Mouse (Mus musculus): ENCODE results near the gene Ankrd13b. TPM values are rescaled to one million over a fixed set of nuclear protein-coding genes. Genes with fewer than 3 reads are reported as not detected.

Gene Ankrd13b
- total and polyA plus RNA-seq, 3 experiments = 9.2 to 19.4 (median 10.6) TPM

- H3K4me1 ChIP-seq (ENCODE audit: control insufficient read depth, insufficient read depth, low read length) = peaks cover 26% of the 10 kb centered on the region
Observed at GRCm38 (mm10) chr11:77492911-77493332, 3.4 kb upstream of the Ankrd13b start.

GRCm38 (mm10) chr11:77492311-77492871, 2.9 kb upstream of the Ankrd13b start:
- H3K4me3 ChIP-seq = peak overlapping the region; percentile 71
- intact Hi-C loops (cut with DNase I) = loop anchor here (2.0 to 10.0 kb wide), 4 partner anchors 115 to 312 kb away; partner anchors contain the start of genes Ssh2 and Taok1
- under 1% methylated on average over 18 of the region's 18 CpGs for WGBS
- peaks cover 7% of the 10 kb centered on the region for H3K79me2 ChIP-seq (replicated peaks; ENCODE audit: control insufficient read depth, insufficient read depth, low read length)
- H3K4me1 ChIP-seq (ENCODE audit: control insufficient read depth, insufficient read depth, low read length) = peaks cover 23% of the 10 kb centered on the region
- H3K27ac ChIP-seq = peak overlapping the region; percentile 96
- no peaks in the 10 kb centered on the region; the same call in none of the 2 replicates for H3K36me3 ChIP-seq (ENCODE audit: control insufficient read depth, insufficient read depth, low read length)
- DNase-seq = peak in 1 of 2 experiments; percentile 44
- peak overlapping the region; percentile 80 for H3K9ac ChIP-seq (ENCODE audit: low read depth, low read length)
- TF ChIP-seq EP300 (IDR thresholded peaks at IDR 0.05; ENCODE audit: insufficient read depth, low read depth, low read length) (no peak), CTCF (IDR thresholded peaks at IDR 0.05) (no peak), POLR2A (IDR thresholded peaks at IDR 0.05; ENCODE audit: insufficient read depth, low read depth, low read length) (no peak)
- H3K27me3 ChIP-seq (ENCODE audit: control insufficient read depth, insufficient read depth, low read length) = no peaks in the 10 kb centered on the region

More at GRCm38 (mm10) chr11:77492911-77493332, 3.4 kb upstream of the Ankrd13b start:
- peaks cover 7% of the 10 kb centered on the region for H3K79me2 ChIP-seq (replicated peaks; ENCODE audit: control insufficient read depth, insufficient read depth, low read length)
- no peaks in the 10 kb centered on the region; the same call in none of the 2 replicates for H3K36me3 ChIP-seq (ENCODE audit: control insufficient read depth, insufficient read depth, low read length)
- TF ChIP-seq CTCF (IDR thresholded peaks at IDR 0.05) (peak; percentile 50), EP300 (IDR thresholded peaks at IDR 0.05; ENCODE audit: insufficient read depth, low read depth, low read length) (peak; percentile 61; the same call in 1 of the 2 replicates), POLR2A (IDR thresholded peaks at IDR 0.05; ENCODE audit: insufficient read depth, low read depth, low read length) (peak; percentile 73)
- H3K27ac ChIP-seq = peak overlapping the region; percentile 96
- peak overlapping the region; percentile 71 for H3K4me3 ChIP-seq
- intact Hi-C loops (cut with DNase I) = loop anchor here (2.0 to 10.0 kb wide), 4 partner anchors 114 to 312 kb away; partner anchors contain the start of genes Ssh2 and Taok1
- H3K9ac ChIP-seq (ENCODE audit: low read depth, low read length) = peak overlapping the region; percentile 80
- H3K27me3 ChIP-seq (ENCODE audit: control insufficient read depth, insufficient read depth, low read length) = no peaks in the 10 kb centered on the region
- DNase-seq = peak; percentile 96 to 97
- WGBS = 2% methylated on average over 29 of the region's 32 CpGs

- H3K9ac ChIP-seq (ENCODE audit: low read depth, low read length) = peak overlapping the region; percentile 49
- H3K27me3 ChIP-seq (ENCODE audit: control insufficient read depth, insufficient read depth, low read length) = no peaks in the 10 kb centered on the region
- WGBS = under 1% methylated on average over 23 of the region's 23 CpGs
- intact Hi-C loops (cut with DNase I) = loop anchor here (1.0 to 10.0 kb wide), 6 partner anchors 10 to 313 kb away; partner anchors contain the start of genes Ssh2 and Taok1
- H3K36me3 ChIP-seq (ENCODE audit: control insufficient read depth, insufficient read depth, low read length) = no peaks in the 10 kb centered on the region; the same call in none of the 2 replicates
- peaks cover 18% of the 10 kb centered on the region for H3K4me1 ChIP-seq (ENCODE audit: control insufficient read depth, insufficient read depth, low read length)
- peaks cover 7% of the 10 kb centered on the region for H3K79me2 ChIP-seq (replicated peaks; ENCODE audit: control insufficient read depth, insufficient read depth, low read length)
- H3K27ac ChIP-seq = peak overlapping the region; percentile 96
- TF ChIP-seq POLR2A (IDR thresholded peaks at IDR 0.05; ENCODE audit: insufficient read depth, low read depth, low read length) (peak; percentile 56), EP300 (IDR thresholded peaks at IDR 0.05; ENCODE audit: insufficient read depth, low read depth, low read length) (0 out of 2 replicates have a peak, but pooled peaks have one; percentile 15), CTCF (IDR thresholded peaks at IDR 0.05) (no peak; the same call in 1 of the 2 replicates)
- peak; percentile 76 to 80 for DNase-seq
- H3K4me3 ChIP-seq = peak overlapping the region; percentile 71
Observed at GRCm38 (mm10) chr11:77491502-77492291, 2.2 kb upstream of the Ankrd13b start.

- WGBS = under 1% methylated on average over 13 of the region's 13 CpGs
- Histone ChIP-seq H3K27ac (peak overlapping the region; percentile 96), H3K4me3 (peak overlapping the region; percentile 71), H3K36me3 (ENCODE audit: control insufficient read depth, insufficient read depth, low read length) (no peaks in the 10 kb centered on the region; the same call in 1 of the 2 replicates), H3K9ac (ENCODE audit: low read depth, low read length) (no peak overlapping the region; the same call in 1 of the 2 replicates), H3K27me3 (ENCODE audit: control insufficient read depth, insufficient read depth, low read length) (no peaks in the 10 kb centered on the region), H3K79me2 (replicated peaks; ENCODE audit: control insufficient read depth, insufficient read depth, low read length) (peaks cover 7% of the 10 kb centered on the region), H3K4me1 (ENCODE audit: control insufficient read depth, insufficient read depth, low read length) (peaks cover 17% of the 10 kb centered on the region)
- DNase-seq = peak; percentile 89 to 93
- intact Hi-C loops (cut with DNase I) = loop anchor here (1.0 to 10.0 kb wide), 5 partner anchors 10 to 314 kb away; partner anchors contain the start of genes Ssh2 and Taok1
- TF ChIP-seq CTCF (IDR thresholded peaks at IDR 0.05) (no peak; the same call in 1 of the 2 replicates), EP300 (IDR thresholded peaks at IDR 0.05; ENCODE audit: insufficient read depth, low read depth, low read length) (peak; percentile 61; the same call in 1 of the 2 replicates)
Observed at GRCm38 (mm10) chr11:77491123-77491501, 1.6 kb upstream of the Ankrd13b start.

GRCm38 (mm10) chr11:77490451-77490850, 973 bp upstream of the Ankrd13b start:
- no peaks in the 10 kb centered on the region; the same call in 1 of the 2 replicates for H3K36me3 ChIP-seq (ENCODE audit: control insufficient read depth, insufficient read depth, low read length)
- no peaks in the 10 kb centered on the region for H3K27me3 ChIP-seq (ENCODE audit: control insufficient read depth, insufficient read depth, low read length)
- H3K4me3 ChIP-seq = no peak overlapping the region; the same call in 1 of the 2 replicates
- peak overlapping the region; percentile 96; the same call in 1 of the 2 replicates for H3K27ac ChIP-seq
- TF ChIP-seq EP300 (IDR thresholded peaks at IDR 0.05; ENCODE audit: insufficient read depth, low read depth, low read length) (no peak), POLR2A (IDR thresholded peaks at IDR 0.05; ENCODE audit: insufficient read depth, low read depth, low read length) (no peak), CTCF (IDR thresholded peaks at IDR 0.05) (no peak)
- H3K79me2 ChIP-seq (replicated peaks; ENCODE audit: control insufficient read depth, insufficient read depth, low read length) = peaks cover 5% of the 10 kb centered on the region
- WGBS = 76% methylated on average over 6 of the region's 6 CpGs
- intact Hi-C loops (cut with DNase I) = loop anchor here (5.0 to 10.0 kb wide), 3 partner anchors 117 to 314 kb away; partner anchors contain the start of genes Ssh2 and Taok1
- no peak for DNase-seq
- H3K9ac ChIP-seq (ENCODE audit: low read depth, low read length) = no peak overlapping the region
- peaks cover 12% of the 10 kb centered on the region for H3K4me1 ChIP-seq (ENCODE audit: control insufficient read depth, insufficient read depth, low read length)
